Mouse (Mus musculus) lung, embryonic 15.5 days (tissue): ENCODE results near the gene Snx1. TPM values are rescaled to one million over a fixed set of nuclear protein-coding genes. Genes with fewer than 3 reads are reported as not detected.

Experiments
- ATAC-seq: fragments of 200-750 bp; cut with Nextera tagmentation; 2 replicates; pipeline ENCODE4 v1.8.0; 2017; ENCODE audit warnings: moderate number of reproducible peaks, borderline replicate concordance; ENCODE audit not compliant: low FRiP score, low TSS enrichment; ENCODE audit errors: extremely low read depth
- H3K27ac ChIP-seq: fragments of 300-500 bp; sonication (generic); 2 replicates; pipeline ENCODE4 v1.5.1; 2015; ENCODE audit warnings: moderate library complexity, mild to moderate bottlenecking, inconsistent platforms
- H3K27me3 ChIP-seq: fragments of 300-500 bp; sonication (generic); 2 replicates; pipeline ENCODE4 v1.6.1; 2015; ENCODE audit warnings: inconsistent platforms
- H3K36me3 ChIP-seq: fragments of 300-500 bp; sonication (generic); 2 replicates; pipeline ENCODE4 v1.6.1; 2015; ENCODE audit warnings: inconsistent platforms
- H3K4me1 ChIP-seq: fragments of 300-500 bp; sonication (generic); 2 replicates; pipeline ENCODE4 v1.6.1; 2015; ENCODE audit warnings: inconsistent platforms
- H3K4me2 ChIP-seq: fragments of 300-500 bp; sonication (generic); 2 replicates; pipeline ENCODE4 v1.6.1; 2015; ENCODE audit warnings: inconsistent platforms, mild to moderate bottlenecking, moderate library complexity
- H3K4me3 ChIP-seq: fragments of 300-500 bp; sonication (generic); 2 replicates; pipeline ENCODE4 v1.5.1; 2015; ENCODE audit warnings: mild to moderate bottlenecking, inconsistent platforms
- H3K9ac ChIP-seq: fragments of 300-500 bp; sonication (generic); 2 replicates; pipeline ENCODE4 v1.6.1; 2015; ENCODE audit warnings: inconsistent platforms
- H3K9me3 ChIP-seq: fragments of 300-500 bp; sonication (generic); 2 replicates; pipeline ENCODE4 v1.6.1; 2016; ENCODE audit warnings: inconsistent platforms
- WGBS: fragments of 180-500 bp; shearing (Covaris S2); methylation state at CpG from one replicate; pipeline ENCODE4 v1.1.7; 2015; 5-methylcytosine and 5-hydroxymethylcytosine counted together
- polyA plus RNA-seq: library from polyadenylated mRNA; unstranded; fragments of >200 nt; fragmentation: Nextera tagmentation; extraction: Ambion mirVana; gene quantifications from 2 replicates; pipeline ENCODE4 v1.2.1, GENCODE M21; 2015

Snx1 gene
- polyA plus RNA-seq, 1 experiment from 2014 or later = 126 TPM

DNA sequence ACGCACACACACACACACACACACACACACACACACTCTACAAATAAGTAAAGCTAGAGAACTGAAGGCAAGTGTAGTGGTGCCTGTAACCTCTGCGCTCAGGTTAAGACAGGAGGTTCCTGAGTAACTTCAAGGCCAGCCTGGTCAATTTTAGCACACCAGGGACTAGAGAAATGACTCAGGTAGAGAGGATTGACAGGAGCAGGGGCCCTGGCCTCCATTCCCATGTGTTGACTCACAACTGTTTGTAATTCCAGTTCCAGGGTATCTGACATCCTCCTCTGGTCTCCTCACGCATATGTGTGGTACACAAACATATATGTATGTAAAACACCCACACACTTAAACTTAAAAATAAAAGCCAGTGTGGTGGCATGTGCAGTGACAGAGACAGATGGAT is 62.9 kb downstream of the Snx1 start:
- WGBS = 96% methylated on average over 3 of the region's 3 CpGs
- Histone ChIP-seq H3K9ac (no peak overlapping the region), H3K4me3 (no peak overlapping the region), H3K27ac (no peak overlapping the region), H3K36me3 (peaks cover 45% of the 10 kb centered on the region), H3K9me3 (no peaks in the 10 kb centered on the region), H3K27me3 (peaks cover 7% of the 10 kb centered on the region; the same call in 1 of the 2 replicates), H3K4me1 (peaks cover 12% of the 10 kb centered on the region), H3K4me2 (no peak overlapping the region)
- no peak for ATAC-seq

DNA sequence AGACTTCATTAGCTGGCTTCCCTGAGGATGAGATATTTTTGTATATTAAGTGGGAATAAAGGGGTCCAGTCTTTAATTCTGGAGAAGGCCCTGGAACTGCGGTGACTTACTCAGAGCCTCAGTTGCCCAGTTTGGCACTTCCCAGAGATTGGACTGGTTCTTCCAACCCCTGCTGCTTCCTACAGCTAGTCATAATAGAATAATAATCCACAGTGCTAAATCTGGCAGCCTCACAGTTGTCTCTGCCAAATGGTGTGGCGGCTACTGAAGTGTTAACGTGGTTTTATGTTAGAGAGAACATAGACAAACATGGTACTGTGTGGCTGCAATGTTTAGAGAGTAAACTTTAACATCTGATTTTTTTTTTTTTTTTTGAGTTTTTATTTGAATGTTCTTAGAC is 64.7 kb downstream of the Snx1 start:
- Histone ChIP-seq H3K9ac (peak overlapping the region; percentile 81; the same call in 1 of the 2 replicates), H3K9me3 (no peaks in the 10 kb centered on the region), H3K4me2 (peak overlapping the region; percentile 65), H3K36me3 (peaks cover 41% of the 10 kb centered on the region), H3K27ac (no peak overlapping the region; the same call in 1 of the 2 replicates), H3K27me3 (no peaks in the 10 kb centered on the region), H3K4me3 (peak overlapping the region; percentile 78; the same call in 1 of the 2 replicates), H3K4me1 (peaks cover 10% of the 10 kb centered on the region)
- ATAC-seq = no peak
- 69% methylated on average over 3 of the region's 3 CpGs for WGBS

DNA sequence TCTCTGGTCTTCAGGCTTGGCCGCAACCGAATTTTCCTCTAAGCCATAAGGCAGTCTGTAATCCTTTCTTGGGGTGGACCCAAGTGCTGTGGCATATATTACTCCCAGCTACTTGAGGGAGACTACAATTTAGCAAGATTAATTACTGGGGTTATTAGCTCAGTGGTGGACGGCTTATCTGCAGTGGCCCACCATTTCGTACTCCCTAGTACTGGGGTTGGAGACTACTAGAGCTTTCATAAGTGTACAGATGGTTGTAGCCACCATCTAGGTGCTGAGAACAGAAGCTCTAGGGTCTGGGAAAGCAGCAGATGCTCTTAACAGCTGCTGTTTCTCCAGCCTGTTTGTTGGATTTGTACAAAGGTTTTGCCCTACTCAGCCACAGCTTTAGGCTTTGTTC is 65.4 kb downstream of the Snx1 start:
- Histone ChIP-seq H3K27me3 (no peaks in the 10 kb centered on the region), H3K27ac (no peak overlapping the region), H3K4me2 (peak overlapping the region; percentile 65), H3K4me1 (peaks cover 10% of the 10 kb centered on the region), H3K36me3 (peaks cover 34% of the 10 kb centered on the region), H3K9me3 (no peaks in the 10 kb centered on the region), H3K4me3 (peak overlapping the region; percentile 78), H3K9ac (peak overlapping the region; percentile 81)
- no peak for ATAC-seq
- WGBS = 13% methylated on average over 4 of the region's 4 CpGs

DNA sequence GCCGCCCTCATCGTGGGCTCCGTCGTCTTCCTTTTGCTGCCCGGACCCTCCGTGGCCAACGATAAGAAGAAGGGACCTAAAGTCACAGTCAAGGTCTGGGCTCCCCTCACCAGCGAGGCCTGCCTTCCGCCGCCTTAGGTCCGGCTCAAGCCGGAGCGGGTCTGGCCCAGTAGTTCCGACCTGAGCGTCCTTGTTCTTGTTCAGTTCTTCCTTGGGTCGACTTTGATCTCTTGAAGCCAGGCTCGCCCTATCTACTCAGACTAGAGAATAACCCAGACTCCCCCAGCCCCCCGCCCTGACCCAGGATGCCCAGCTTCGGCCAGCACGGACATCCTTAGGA is 66.1 kb downstream of the Snx1 start:
- H3K27ac ChIP-seq = peak overlapping the region; percentile 72
- H3K4me1 ChIP-seq = peaks cover 10% of the 10 kb centered on the region
- H3K4me3 ChIP-seq = peak overlapping the region; percentile 78
- H3K27me3 ChIP-seq = no peaks in the 10 kb centered on the region
- no peaks in the 10 kb centered on the region for H3K9me3 ChIP-seq
- H3K36me3 ChIP-seq = peaks cover 27% of the 10 kb centered on the region
- peak overlapping the region; percentile 81 for H3K9ac ChIP-seq
- H3K4me2 ChIP-seq = peak overlapping the region; percentile 65
- under 1% methylated on average over 20 of the region's 20 CpGs for WGBS
- ATAC-seq = peak; percentile 65

DNA sequence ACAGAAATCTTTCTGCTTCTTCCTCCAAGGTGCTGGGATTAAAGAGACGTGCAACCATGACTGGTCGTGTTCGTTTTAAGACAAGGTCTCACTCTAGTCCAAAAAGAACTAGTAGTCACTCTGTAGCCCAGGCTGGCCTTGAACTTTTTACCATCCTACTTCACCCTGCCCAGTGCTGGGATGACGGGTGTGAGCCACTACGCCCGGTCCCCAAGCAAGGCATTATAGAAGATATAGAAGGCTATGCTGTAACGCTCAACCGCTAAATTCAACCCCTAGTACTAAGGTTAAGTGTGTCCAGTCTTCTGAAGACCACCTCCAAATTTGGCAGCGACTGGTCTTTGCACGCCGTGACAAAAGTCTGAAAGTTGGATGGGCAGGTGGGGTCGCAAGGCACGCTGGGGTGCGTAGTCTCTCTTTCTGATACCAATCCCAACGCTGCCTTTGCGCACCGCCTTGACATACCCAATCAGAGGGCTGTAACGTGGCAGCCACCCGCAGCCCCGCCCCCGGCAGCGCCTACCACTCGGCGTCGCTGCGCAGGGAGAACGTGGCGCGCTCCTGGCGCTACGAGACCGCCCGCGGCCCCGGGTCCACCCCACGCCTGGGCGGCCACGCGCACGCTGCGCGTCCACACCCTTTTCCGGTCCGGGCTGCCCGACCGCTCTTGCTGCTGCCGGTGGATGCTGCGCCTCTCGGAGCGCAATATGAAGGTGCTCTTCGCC is 66.6 kb downstream of the Snx1 start, which contains the start of gene Ppib:
Gene Ppib (plus strand): TSS at position 640 of the 725 bp plus-strand sequence.
- WGBS = 1% methylated on average over 51 of the region's 51 CpGs
- H3K36me3 ChIP-seq = peaks cover 23% of the 10 kb centered on the region
- H3K4me2 ChIP-seq = peak within 1 kb of the TSS; percentile 65
- H3K9ac ChIP-seq = peak within 1 kb of the TSS; percentile 81
- peak within 1 kb of the TSS; percentile 78 for H3K4me3 ChIP-seq
- H3K9me3 ChIP-seq = no peaks in the 10 kb centered on the region
- H3K27me3 ChIP-seq = no peaks in the 10 kb centered on the region
- H3K4me1 ChIP-seq = peaks cover 10% of the 10 kb centered on the region
- H3K27ac ChIP-seq = peak within 1 kb of the TSS; percentile 72
- ATAC-seq = peak; percentile 99

DNA sequence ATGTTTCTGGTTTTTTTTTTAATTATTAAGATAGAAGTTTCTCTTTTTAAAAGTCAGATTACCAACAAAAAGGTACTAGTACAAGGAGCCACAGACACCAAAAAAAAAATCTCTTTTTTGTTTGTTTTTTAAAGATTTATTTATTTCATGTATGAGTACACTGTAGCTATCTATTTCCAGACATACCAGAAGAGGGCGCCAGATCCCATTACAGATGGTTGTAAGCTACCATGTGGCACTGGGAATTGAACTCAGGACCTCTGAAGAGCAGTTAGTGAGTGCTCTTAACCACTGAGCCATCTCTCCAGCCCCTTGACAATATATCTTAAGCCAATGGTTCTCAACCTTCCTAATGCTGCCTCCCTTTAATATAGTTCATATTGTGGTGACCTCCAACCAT is 72.8 kb downstream of the Snx1 start:
- Histone ChIP-seq H3K27me3 (no peaks in the 10 kb centered on the region), H3K4me2 (no peak overlapping the region), H3K27ac (no peak overlapping the region), H3K9ac (no peak overlapping the region), H3K9me3 (no peaks in the 10 kb centered on the region), H3K36me3 (no peaks in the 10 kb centered on the region), H3K4me1 (no peaks in the 10 kb centered on the region), H3K4me3 (no peak overlapping the region)
- 45% methylated on average over 1 of the region's 1 CpGs for WGBS
- ATAC-seq = no peak

DNA sequence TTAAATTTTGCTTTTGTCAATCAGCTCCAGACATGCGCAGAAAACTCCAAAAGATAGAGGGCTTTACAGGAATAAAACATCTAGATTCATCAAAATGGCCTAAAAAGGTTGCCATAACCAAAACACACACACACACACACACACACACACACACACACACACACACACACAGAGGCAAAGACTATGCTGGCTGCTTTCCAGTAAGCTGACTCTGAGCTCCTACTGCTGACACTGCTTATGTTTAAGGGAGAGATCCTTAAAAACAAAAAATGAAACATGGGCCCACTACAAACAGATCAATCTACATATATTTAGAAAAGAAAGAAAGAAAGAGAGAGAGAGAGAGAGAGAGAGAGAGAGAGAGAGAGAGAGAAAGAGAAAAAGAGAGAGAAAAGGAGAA is 73.7 kb downstream of the Snx1 start:
- Histone ChIP-seq H3K27me3 (no peaks in the 10 kb centered on the region), H3K4me3 (no peak overlapping the region), H3K9ac (no peak overlapping the region), H3K27ac (no peak overlapping the region), H3K4me2 (no peak overlapping the region), H3K36me3 (no peaks in the 10 kb centered on the region), H3K9me3 (no peaks in the 10 kb centered on the region), H3K4me1 (no peaks in the 10 kb centered on the region)
- no peak for ATAC-seq
- 89% methylated on average over 1 of the region's 1 CpGs for WGBS

DNA sequence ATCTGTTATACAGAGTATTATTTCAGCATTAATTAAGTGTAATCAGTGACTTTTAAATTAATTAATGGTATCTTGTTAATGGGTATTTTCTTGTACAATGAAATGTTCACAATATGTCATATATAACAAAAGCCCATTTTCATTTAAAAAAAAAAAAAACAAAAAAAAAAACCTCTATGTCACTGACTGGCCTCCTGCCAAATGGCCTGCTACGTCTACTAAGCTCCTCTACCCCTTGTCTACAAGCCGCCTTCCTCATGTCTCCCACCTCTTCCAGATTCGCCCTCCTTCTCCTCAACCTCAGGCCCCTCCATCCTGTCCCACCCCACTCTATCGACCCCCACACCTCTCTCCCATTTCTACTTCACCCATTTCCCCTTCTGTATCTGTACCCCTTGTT is 74.9 kb downstream of the Snx1 start:
- no peak; the same call in 1 of the 2 replicates for ATAC-seq
- H3K36me3 ChIP-seq = no peaks in the 10 kb centered on the region
- no peaks in the 10 kb centered on the region for H3K27me3 ChIP-seq
- no peak overlapping the region for H3K9ac ChIP-seq
- no peak overlapping the region for H3K27ac ChIP-seq
- H3K4me3 ChIP-seq = no peak overlapping the region
- H3K4me1 ChIP-seq = no peaks in the 10 kb centered on the region
- no peak overlapping the region for H3K4me2 ChIP-seq
- whole genome bisulfite sequencing = 55% methylated on average over 4 of the region's 4 CpGs
- H3K9me3 ChIP-seq = no peaks in the 10 kb centered on the region

DNA sequence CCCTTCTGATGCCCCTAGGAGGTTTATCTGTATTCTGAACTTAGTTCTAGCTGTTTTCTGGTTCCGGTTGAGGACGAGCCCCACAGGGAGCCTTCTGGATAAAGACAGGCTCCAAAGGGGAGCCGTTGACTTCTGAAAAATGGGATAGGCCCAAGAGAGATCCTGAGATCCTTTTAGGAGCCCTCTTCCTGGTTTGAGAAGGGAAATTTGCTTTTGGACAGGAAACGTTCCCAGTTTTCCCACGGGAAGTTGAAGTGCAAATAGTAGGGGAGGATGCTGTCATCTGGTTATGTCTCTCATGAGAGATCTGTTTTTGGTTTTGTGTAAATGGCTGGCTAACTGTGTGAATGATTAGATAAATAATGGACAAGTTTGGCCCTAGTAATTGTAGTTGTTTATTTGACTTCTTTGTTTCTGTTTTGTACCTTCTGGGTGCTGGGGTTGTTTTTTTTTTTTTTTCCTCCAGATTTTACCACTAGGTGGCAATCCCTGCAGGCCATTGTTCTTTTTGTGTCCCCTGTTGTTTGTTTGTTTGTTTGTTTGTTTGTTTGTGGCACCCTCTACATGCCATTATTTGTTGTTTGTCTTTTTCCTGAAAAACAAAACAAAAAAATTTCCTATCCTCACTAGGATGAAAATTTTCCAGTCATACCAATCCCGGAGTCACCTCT is 76.3 kb downstream of the Snx1 start:
- WGBS = 61% methylated on average over 6 of the region's 6 CpGs

DNA sequence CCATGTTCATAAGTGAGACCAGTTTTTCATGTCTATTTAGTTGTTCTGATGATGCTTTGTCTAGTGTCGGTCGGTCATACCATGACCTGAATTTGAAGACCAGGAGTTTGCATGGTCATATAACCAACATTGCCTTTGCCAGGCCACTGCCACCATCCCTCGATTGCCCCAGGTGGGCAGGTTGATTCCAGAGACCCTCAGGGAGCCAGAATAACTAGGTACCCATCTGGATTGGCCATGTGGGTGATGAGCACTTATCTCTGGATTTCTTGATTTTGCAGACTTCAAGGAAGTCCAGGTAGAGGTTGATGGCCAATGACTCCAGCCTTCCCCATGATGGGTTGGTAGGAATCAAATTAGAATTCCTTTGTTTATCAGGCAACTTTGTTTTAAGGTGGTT is 83.1 kb downstream of the Snx1 start:
- no peak overlapping the region for H3K4me3 ChIP-seq
- peaks cover 19% of the 10 kb centered on the region; the same call in 1 of the 2 replicates for H3K36me3 ChIP-seq
- WGBS = 90% methylated on average over 3 of the region's 3 CpGs
- no peak overlapping the region for H3K4me2 ChIP-seq
- H3K9ac ChIP-seq = no peak overlapping the region
- no peaks in the 10 kb centered on the region for H3K9me3 ChIP-seq
- H3K27me3 ChIP-seq = no peaks in the 10 kb centered on the region
- no peaks in the 10 kb centered on the region for H3K4me1 ChIP-seq
- no peak for ATAC-seq
- H3K27ac ChIP-seq = no peak overlapping the region

More for the DNA sequence above, 76.3 kb downstream of the Snx1 start:
- no peaks in the 10 kb centered on the region for H3K27me3 ChIP-seq
- H3K4me1 ChIP-seq = no peaks in the 10 kb centered on the region
- no peak overlapping the region for H3K4me2 ChIP-seq
- H3K9ac ChIP-seq = no peak overlapping the region
- no peak overlapping the region for H3K27ac ChIP-seq
- H3K36me3 ChIP-seq = no peaks in the 10 kb centered on the region
- no peaks in the 10 kb centered on the region for H3K9me3 ChIP-seq
- no peak overlapping the region for H3K4me3 ChIP-seq
- ATAC-seq = no peak

DNA sequence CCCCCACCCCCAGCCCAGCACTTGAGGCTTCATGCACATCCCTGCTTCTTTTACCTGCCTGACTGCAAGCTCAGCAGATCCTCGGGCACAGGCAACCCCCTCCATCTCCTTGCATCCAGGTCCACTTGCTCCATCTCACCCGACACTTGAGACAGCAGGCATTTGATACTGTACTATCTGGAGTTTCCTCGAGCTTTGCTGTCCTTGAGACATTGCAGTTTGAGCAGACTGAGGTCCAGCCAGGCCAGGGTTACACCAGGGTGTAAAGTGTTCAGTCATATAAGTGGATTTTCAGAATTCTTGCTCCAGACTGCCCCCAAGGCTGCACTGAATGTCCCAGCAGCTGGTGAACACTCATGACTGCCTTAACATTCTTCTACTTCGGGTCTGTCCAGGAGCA is 84.1 kb downstream of the Snx1 start:
- H3K4me2 ChIP-seq = no peak overlapping the region
- peaks cover 19% of the 10 kb centered on the region; the same call in 1 of the 2 replicates for H3K36me3 ChIP-seq
- no peaks in the 10 kb centered on the region for H3K27me3 ChIP-seq
- no peaks in the 10 kb centered on the region for H3K9me3 ChIP-seq
- H3K27ac ChIP-seq = no peak overlapping the region
- no peaks in the 10 kb centered on the region for H3K4me1 ChIP-seq
- whole genome bisulfite sequencing = 48% methylated on average over 4 of the region's 4 CpGs
- no peak overlapping the region for H3K9ac ChIP-seq
- ATAC-seq = no peak
- no peak overlapping the region for H3K4me3 ChIP-seq

DNA sequence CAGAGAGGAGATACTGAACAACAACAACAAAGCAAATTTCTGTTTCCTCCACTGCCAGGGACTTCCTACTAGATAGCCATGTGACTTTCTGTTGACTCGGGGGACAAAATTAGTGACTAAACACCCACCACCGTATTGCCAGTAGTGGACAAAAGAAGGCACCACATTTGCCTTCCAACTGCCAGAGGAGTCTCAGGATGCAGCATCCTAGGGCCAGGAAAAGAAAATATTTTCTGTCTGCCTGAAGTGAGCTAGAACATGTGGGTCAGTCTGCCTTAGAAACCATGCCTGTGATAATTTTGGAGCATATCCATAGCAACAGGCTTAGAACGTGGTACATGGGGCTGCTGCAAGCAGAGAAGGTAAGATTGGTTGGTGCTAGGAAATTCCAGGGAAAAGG is 85.6 kb downstream of the Snx1 start:
- no peak overlapping the region for H3K4me3 ChIP-seq
- H3K4me2 ChIP-seq = no peak overlapping the region
- no peaks in the 10 kb centered on the region for H3K4me1 ChIP-seq
- peaks cover 19% of the 10 kb centered on the region; the same call in 1 of the 2 replicates for H3K36me3 ChIP-seq
- no peak overlapping the region for H3K9ac ChIP-seq
- WGBS = 81% methylated on average over 3 of the region's 3 CpGs
- no peaks in the 10 kb centered on the region for H3K27me3 ChIP-seq
- H3K27ac ChIP-seq = no peak overlapping the region
- H3K9me3 ChIP-seq = no peaks in the 10 kb centered on the region
- no peak for ATAC-seq
